Mouse (Mus musculus): ENCODE measurements at regions not wholly inside any gene's neighbourhood (a gene's known extent, or its start where the extent isn't known, plus 50 kb on each side); places are given as distances from the start of the nearest gene placed in this dataset.

DNA sequence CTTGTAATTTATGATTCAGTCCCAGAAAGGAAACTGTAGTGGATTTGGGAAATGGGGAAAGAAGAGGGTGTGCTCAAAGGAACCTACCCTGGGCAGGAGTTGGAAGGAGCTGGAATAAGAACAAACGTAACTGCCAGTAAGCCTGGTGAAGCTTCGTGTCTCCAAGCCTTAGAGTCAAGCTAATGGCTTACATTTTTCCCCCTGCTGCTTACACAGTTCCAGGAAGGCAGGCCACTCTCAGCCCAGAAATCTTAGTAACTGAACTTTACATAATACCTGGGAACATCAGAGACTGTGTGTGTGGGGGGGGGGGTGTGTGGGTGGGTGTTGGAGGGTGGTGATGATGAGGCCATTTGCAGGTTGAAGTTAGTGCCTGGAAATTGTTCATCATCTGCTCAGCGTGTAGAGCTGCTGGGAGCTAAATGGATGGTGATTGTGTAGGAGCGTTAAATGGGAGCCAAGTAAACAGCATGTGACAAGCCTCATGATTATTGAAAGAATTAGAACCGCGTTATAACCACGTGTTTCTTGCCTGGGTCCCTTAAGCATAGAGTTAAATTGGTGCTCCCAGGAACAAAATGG is 357.1 kb upstream of the Slc30a5 start:
- no peak overlapping the region for H3K4me3 ChIP-seq (ENCODE audit: low read depth, low read length)
- no peaks in the 10 kb centered on the region for H3K4me1 ChIP-seq (ENCODE audit: insufficient read depth, low read depth, low read length)
- no peaks in the 10 kb centered on the region for H3K9me3 ChIP-seq (replicated peaks)
- H3K36me3 ChIP-seq (replicated peaks), result no peaks in the 10 kb centered on the region
- H3K27me3 ChIP-seq (ENCODE audit: insufficient read depth, low read length), result no peaks in the 10 kb centered on the region
- TF ChIP-seq TAL1 (conservative IDR thresholded peaks at IDR 0.05; ENCODE audit: low read depth, low read length) (no peak), CTCF (IDR thresholded peaks at IDR 0.05; ENCODE audit: low read depth, low read length) (no peak), POLR2AphosphoS5 (IDR thresholded peaks at IDR 0.05; ENCODE audit: insufficient replicate concordance, low read depth, low read length) (no peak), GATA2 (IDR thresholded peaks at IDR 0.05; ENCODE audit: borderline replicate concordance, low read depth, low read length) (no peak), GATA1 (IDR thresholded peaks at IDR 0.05; ENCODE audit: borderline replicate concordance, low read length) (no peak)
- DNase-seq (ENCODE audit: low spot score), result no peak
- ATAC-seq (ENCODE audit: extremely low read depth, insufficient number of reproducible peaks, low FRiP score, poor library complexity, severe bottlenecking), result no peak

DNA sequence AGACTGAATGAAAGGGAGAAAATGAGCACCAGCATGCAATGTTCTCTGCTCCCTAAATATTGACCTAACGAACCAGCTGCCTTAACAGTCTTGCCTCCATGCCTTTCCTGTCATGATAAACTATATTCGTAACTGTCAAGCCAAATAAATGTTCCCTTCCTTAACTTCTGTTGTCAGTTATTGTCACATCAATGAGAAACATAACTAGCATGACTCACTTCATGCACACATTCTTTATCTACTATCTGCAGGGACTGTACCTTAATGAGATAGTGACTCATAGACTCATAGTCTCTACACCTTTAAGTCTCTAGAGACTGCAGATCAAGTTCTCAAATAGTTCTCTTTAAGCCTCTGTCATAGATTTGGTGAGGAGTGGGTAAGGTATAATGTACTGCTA is 349.2 kb upstream of the Slc30a5 start:
- ATAC-seq (ENCODE audit: extremely low read depth, insufficient number of reproducible peaks, low FRiP score, poor library complexity, severe bottlenecking), result peak; percentile 22
- TF ChIP-seq TAL1 (conservative IDR thresholded peaks at IDR 0.05; ENCODE audit: low read depth, low read length), result no peak
- TF ChIP-seq GATA2 (IDR thresholded peaks at IDR 0.05; ENCODE audit: borderline replicate concordance, low read depth, low read length), result no peak
- TF ChIP-seq CTCF (IDR thresholded peaks at IDR 0.05; ENCODE audit: low read depth, low read length), result no peak
- no peak for TF ChIP-seq POLR2AphosphoS5 (IDR thresholded peaks at IDR 0.05; ENCODE audit: insufficient replicate concordance, low read depth, low read length)
- no peak for TF ChIP-seq GATA1 (IDR thresholded peaks at IDR 0.05; ENCODE audit: borderline replicate concordance, low read length)

DNA sequence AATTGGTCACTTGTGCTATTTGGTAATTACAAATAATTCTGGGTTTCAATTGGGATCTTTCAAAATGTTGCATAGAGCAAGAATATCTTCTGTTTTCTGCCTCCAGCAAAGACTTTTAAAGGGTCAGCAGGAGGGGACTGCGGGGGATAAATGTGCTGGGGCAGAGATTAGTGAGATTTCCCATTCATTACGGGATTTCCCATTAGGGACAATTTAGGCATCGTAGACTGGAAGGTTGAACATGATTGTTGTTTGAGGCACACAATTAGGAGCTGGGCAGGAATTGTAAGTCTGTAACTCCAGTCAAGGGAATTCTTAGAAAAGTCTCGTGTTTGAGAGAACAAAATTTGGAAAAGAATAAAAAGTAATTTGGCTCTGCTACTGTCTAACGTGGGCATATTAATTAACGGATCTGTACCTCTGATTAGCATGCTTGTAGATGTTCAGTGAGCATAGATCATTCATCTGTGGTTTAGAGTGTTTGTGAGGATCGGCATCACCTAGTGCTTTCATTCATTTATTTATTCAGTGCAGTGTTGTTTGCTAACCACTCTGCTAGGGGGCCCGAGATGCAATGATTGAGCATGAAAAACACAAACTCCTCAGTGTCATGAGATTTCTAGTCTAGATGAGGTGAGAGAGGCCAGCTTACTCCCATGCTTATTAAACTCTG is 341.9 kb upstream of the Slc30a5 start:
- H3K9me3 ChIP-seq (replicated peaks), result no peaks in the 10 kb centered on the region
- no peak overlapping the region for H3K4me3 ChIP-seq (ENCODE audit: low read depth, low read length)
- no peaks in the 10 kb centered on the region for H3K27me3 ChIP-seq (ENCODE audit: insufficient read depth, low read length)
- ATAC-seq (ENCODE audit: extremely low read depth, insufficient number of reproducible peaks, low FRiP score, poor library complexity, severe bottlenecking) (no peak), DNase-seq (ENCODE audit: low spot score) (no peak)
- H3K36me3 ChIP-seq (replicated peaks), result no peaks in the 10 kb centered on the region
- no peaks in the 10 kb centered on the region for H3K4me1 ChIP-seq (ENCODE audit: insufficient read depth, low read depth, low read length)
- TF ChIP-seq GATA2 (IDR thresholded peaks at IDR 0.05; ENCODE audit: borderline replicate concordance, low read depth, low read length), result no peak
- TF ChIP-seq POLR2AphosphoS5 (IDR thresholded peaks at IDR 0.05; ENCODE audit: insufficient replicate concordance, low read depth, low read length), result no peak
- no peak for TF ChIP-seq GATA1 (IDR thresholded peaks at IDR 0.05; ENCODE audit: borderline replicate concordance, low read length)
- no peak for TF ChIP-seq TAL1 (conservative IDR thresholded peaks at IDR 0.05; ENCODE audit: low read depth, low read length)
- no peak for TF ChIP-seq CTCF (IDR thresholded peaks at IDR 0.05; ENCODE audit: low read depth, low read length)

More for the DNA sequence above, 349.2 kb upstream of the Slc30a5 start:
- no peaks in the 10 kb centered on the region for H3K4me1 ChIP-seq (ENCODE audit: insufficient read depth, low read depth, low read length)
- no peaks in the 10 kb centered on the region for H3K9me3 ChIP-seq (replicated peaks)
- no peak for DNase-seq (ENCODE audit: low spot score)
- H3K4me3 ChIP-seq (ENCODE audit: low read depth, low read length), result no peak overlapping the region
- no peaks in the 10 kb centered on the region for H3K36me3 ChIP-seq (replicated peaks)
- H3K27me3 ChIP-seq (ENCODE audit: insufficient read depth, low read length), result no peaks in the 10 kb centered on the region

DNA sequence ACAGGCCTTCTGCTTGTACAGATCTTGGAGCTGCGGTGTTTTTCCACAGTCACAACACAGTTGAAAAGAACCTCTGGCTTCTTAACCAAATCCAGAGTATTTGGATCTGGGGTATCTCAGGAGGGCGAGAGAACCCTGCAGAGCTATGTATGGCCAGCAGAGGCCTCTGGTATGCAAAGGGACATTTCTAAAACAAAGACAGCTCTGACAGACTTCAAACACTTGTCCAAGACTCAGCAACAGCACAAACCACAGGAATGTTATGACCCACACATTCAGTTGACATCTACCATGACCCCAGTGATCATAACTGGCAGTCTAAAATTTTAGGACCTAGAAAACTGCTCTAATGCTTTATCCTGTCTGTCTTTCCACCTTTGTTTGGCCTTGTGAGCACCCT is 328.5 kb upstream of the Slc30a5 start:
- H3K27me3 ChIP-seq (ENCODE audit: insufficient read depth, low read length), result no peaks in the 10 kb centered on the region
- no peaks in the 10 kb centered on the region for H3K9me3 ChIP-seq (replicated peaks)
- no peaks in the 10 kb centered on the region for H3K36me3 ChIP-seq (replicated peaks)
- DNase-seq (ENCODE audit: low spot score), result no peak
- H3K4me3 ChIP-seq (ENCODE audit: low read depth, low read length), result no peak overlapping the region
- ATAC-seq (ENCODE audit: extremely low read depth, insufficient number of reproducible peaks, low FRiP score, poor library complexity, severe bottlenecking), result no peak
- H3K4me1 ChIP-seq (ENCODE audit: insufficient read depth, low read depth, low read length), result no peaks in the 10 kb centered on the region
- no peak for TF ChIP-seq GATA2 (IDR thresholded peaks at IDR 0.05; ENCODE audit: borderline replicate concordance, low read depth, low read length)
- no peak for TF ChIP-seq TAL1 (conservative IDR thresholded peaks at IDR 0.05; ENCODE audit: low read depth, low read length)
- TF ChIP-seq POLR2AphosphoS5 (IDR thresholded peaks at IDR 0.05; ENCODE audit: insufficient replicate concordance, low read depth, low read length), result no peak
- no peak for TF ChIP-seq GATA1 (IDR thresholded peaks at IDR 0.05; ENCODE audit: borderline replicate concordance, low read length)
- TF ChIP-seq CTCF (IDR thresholded peaks at IDR 0.05; ENCODE audit: low read depth, low read length), result no peak

DNA sequence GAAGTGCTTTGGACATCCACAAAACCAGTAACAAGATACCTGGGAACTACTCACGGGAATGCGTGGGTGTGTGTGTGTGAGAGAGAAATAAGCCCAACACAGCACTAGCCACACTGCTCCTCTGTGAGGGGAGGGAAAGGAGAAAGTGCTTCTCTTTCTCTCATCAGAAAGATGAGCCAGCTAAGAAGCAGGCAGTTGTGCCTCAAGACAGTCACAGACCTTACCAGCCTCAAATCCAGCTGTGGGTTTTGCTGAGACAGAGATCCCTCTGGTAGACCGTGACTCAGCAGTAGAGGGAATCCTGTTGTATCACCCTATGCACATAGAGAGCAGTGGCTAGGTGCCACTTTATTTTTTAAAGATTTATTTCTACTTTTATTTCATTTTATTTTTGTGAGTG is 326.7 kb upstream of the Slc30a5 start:
- H3K4me1 ChIP-seq (ENCODE audit: insufficient read depth, low read depth, low read length), result no peaks in the 10 kb centered on the region
- DNase-seq (ENCODE audit: low spot score) (no peak), ATAC-seq (ENCODE audit: extremely low read depth, insufficient number of reproducible peaks, low FRiP score, poor library complexity, severe bottlenecking) (no peak)
- no peaks in the 10 kb centered on the region for H3K36me3 ChIP-seq (replicated peaks)
- no peaks in the 10 kb centered on the region for H3K27me3 ChIP-seq (ENCODE audit: insufficient read depth, low read length)
- no peak for TF ChIP-seq POLR2AphosphoS5 (IDR thresholded peaks at IDR 0.05; ENCODE audit: insufficient replicate concordance, low read depth, low read length)
- TF ChIP-seq CTCF (IDR thresholded peaks at IDR 0.05; ENCODE audit: low read depth, low read length), result no peak
- TF ChIP-seq GATA1 (IDR thresholded peaks at IDR 0.05; ENCODE audit: borderline replicate concordance, low read length), result no peak
- TF ChIP-seq GATA2 (IDR thresholded peaks at IDR 0.05; ENCODE audit: borderline replicate concordance, low read depth, low read length), result no peak
- no peak for TF ChIP-seq TAL1 (conservative IDR thresholded peaks at IDR 0.05; ENCODE audit: low read depth, low read length)
- H3K9me3 ChIP-seq (replicated peaks), result no peaks in the 10 kb centered on the region
- H3K4me3 ChIP-seq (ENCODE audit: low read depth, low read length), result no peak overlapping the region

DNA sequence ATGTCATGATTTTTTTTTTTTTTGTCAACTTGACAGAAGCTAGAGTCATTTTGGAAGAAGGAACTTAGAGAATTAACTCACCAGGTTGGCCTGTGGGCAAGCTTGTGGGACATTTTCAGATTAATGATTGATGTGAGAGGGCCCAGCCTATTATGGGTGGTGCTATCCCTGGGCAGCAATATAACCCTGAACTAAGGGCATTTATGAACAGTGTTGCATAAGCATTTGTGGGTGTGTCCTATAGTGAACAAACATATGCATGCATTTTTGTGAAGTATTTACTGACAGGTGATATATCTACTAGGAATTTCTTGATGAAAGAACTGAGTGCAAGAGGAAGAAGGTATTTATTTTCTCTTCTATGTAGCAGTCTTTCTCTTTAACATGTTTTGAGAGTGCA is 320.5 kb upstream of the Slc30a5 start:
- H3K27me3 ChIP-seq (ENCODE audit: insufficient read depth, low read length), result no peaks in the 10 kb centered on the region
- H3K4me1 ChIP-seq (ENCODE audit: insufficient read depth, low read depth, low read length), result no peaks in the 10 kb centered on the region
- TF ChIP-seq POLR2AphosphoS5 (IDR thresholded peaks at IDR 0.05; ENCODE audit: insufficient replicate concordance, low read depth, low read length) (no peak), GATA2 (IDR thresholded peaks at IDR 0.05; ENCODE audit: borderline replicate concordance, low read depth, low read length) (no peak), GATA1 (IDR thresholded peaks at IDR 0.05; ENCODE audit: borderline replicate concordance, low read length) (no peak), CTCF (IDR thresholded peaks at IDR 0.05; ENCODE audit: low read depth, low read length) (no peak), TAL1 (conservative IDR thresholded peaks at IDR 0.05; ENCODE audit: low read depth, low read length) (no peak)
- no peaks in the 10 kb centered on the region for H3K9me3 ChIP-seq (replicated peaks)
- ATAC-seq (ENCODE audit: extremely low read depth, insufficient number of reproducible peaks, low FRiP score, poor library complexity, severe bottlenecking), result no peak
- DNase-seq (ENCODE audit: low spot score), result no peak
- no peaks in the 10 kb centered on the region for H3K36me3 ChIP-seq (replicated peaks)
- no peak overlapping the region for H3K4me3 ChIP-seq (ENCODE audit: low read depth, low read length)

Measured in G1E (cell line).